Mouse (Mus musculus) MEL (cell line): ENCODE data around the gene Foxn3.

ENCODE experiments used
- CHD2 ChIP-seq: IDR thresholded peaks from 2 replicates; pipeline ENCODE4 v1.6.1; 2011; ENCODE audit warnings: low read length, improper control_type of control experiment
- EP300 ChIP-seq, 2 experiments: IDR thresholded peaks; 2 replicates each; pipeline ENCODE4 v1.6.1; 2011; ENCODE audit warnings: improper control_type of control experiment in 2 of 2, low read length in 2 of 2, low read depth in 1 of 2, mild to moderate bottlenecking in 1 of 2
- USF1 ChIP-seq: IDR thresholded peaks from 2 replicates; pipeline ENCODE4 v1.6.1; 2014; ENCODE audit warnings: low read depth, mild to moderate bottlenecking, inconsistent platforms, low read length, improper control_type of control experiment, moderate library complexity

DNA sequence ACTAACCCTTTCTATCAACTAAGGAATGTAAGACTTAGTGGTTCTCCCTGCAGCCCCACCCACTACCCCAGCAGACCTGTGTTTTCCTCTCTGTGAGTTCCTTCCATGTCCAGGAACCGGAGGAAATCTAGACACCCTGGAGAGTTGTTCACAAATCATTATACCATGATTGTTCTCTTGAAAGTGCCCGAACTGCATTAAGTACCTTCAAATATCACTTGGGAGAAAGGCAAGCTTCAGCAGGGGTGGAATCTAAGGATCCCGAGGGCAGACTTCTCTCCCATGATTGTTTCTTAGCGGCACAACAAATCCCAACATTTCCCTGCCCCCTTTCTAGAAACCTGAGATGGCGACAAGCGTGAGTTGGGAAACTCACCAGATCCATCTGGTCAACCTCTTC lies 247.5 kb downstream of the Foxn3 start:
- TF ChIP-seq EP300 (IDR thresholded peaks at IDR 0.05; ENCODE audit: low read depth in 1 of 2, low read length in 2 of 2), result no peak
- no peak for TF ChIP-seq CHD2
- TF ChIP-seq USF1, result no peak
